Mouse (Mus musculus): ENCODE measurements around the gene Carf. TPM values are rescaled to one million over a fixed set of nuclear protein-coding genes. Genes with fewer than 3 reads are reported as not detected.
"Not testable (repeated sequence)": the region's sequence is repeated elsewhere in the genome, so short reads cannot be mapped to it uniquely, and the experiment has no call there.

Gene Carf
- polyA plus RNA-seq, 1 experiment from 2014 or later = 5.1 TPM

- DNase-seq (ENCODE audit: low spot score) (no peak), ATAC-seq (replicated peaks; ENCODE audit: insufficient number of reproducible peaks, low FRiP score, low TSS enrichment, low read depth) (no peak)
- no peak overlapping the region for H3K4me3 ChIP-seq (ENCODE audit: low read depth, low read length)
- no peak overlapping the region for H3K9ac ChIP-seq (replicated peaks; ENCODE audit: low read length)
- no peak overlapping the region for H3K27ac ChIP-seq (replicated peaks; ENCODE audit: low read depth, low read length)
- 88% methylated on average over 3 of the region's 3 CpGs for WGBS
- H3K9me3 ChIP-seq (replicated peaks; ENCODE audit: control insufficient read depth, low read length) = no peaks in the 10 kb centered on the region
- no peaks in the 10 kb centered on the region for H3K4me1 ChIP-seq (ENCODE audit: control insufficient read depth, insufficient read depth, low read length)
- no peaks in the 10 kb centered on the region for H3K27me3 ChIP-seq (ENCODE audit: control insufficient read depth, insufficient read depth, low read length)
- no peak overlapping the region for H3K4me2 ChIP-seq (ENCODE audit: low read depth, low read length)
- no peaks in the 10 kb centered on the region for H3K36me3 ChIP-seq (replicated peaks; ENCODE audit: control insufficient read depth, insufficient read depth, low read depth, low read length)
These were observed 65.6 kb downstream of the Carf start for GRCm38 (mm10) chr1:60163676-60164075.

GRCm38 (mm10) chr1:60169626-60170025 lies 71.6 kb downstream of the Carf start:
- no peak for DNase-seq (ENCODE audit: low spot score)
- WGBS = 86% methylated on average over 2 of the region's 2 CpGs

GRCm38 (mm10) chr1:60170251-60170650 lies 72.2 kb downstream of the Carf start:
- no peak for ATAC-seq (replicated peaks; ENCODE audit: insufficient number of reproducible peaks, low FRiP score, low TSS enrichment, low read depth)
- 80% methylated on average over 2 of the region's 2 CpGs for WGBS

More at GRCm38 (mm10) chr1:60169626-60170025, 71.6 kb downstream of the Carf start:
- no peak for ATAC-seq (replicated peaks; ENCODE audit: insufficient number of reproducible peaks, low FRiP score, low TSS enrichment, low read depth)
- H3K4me1 ChIP-seq (ENCODE audit: control insufficient read depth, insufficient read depth, low read length) = no peaks in the 10 kb centered on the region
- H3K27ac ChIP-seq (replicated peaks; ENCODE audit: low read depth, low read length) = no peak overlapping the region
- no peaks in the 10 kb centered on the region for H3K27me3 ChIP-seq (ENCODE audit: control insufficient read depth, insufficient read depth, low read length)
- no peaks in the 10 kb centered on the region for H3K9me3 ChIP-seq (replicated peaks; ENCODE audit: control insufficient read depth, low read length)
- no peaks in the 10 kb centered on the region for H3K36me3 ChIP-seq (replicated peaks; ENCODE audit: control insufficient read depth, insufficient read depth, low read depth, low read length)
- H3K4me3 ChIP-seq (ENCODE audit: low read depth, low read length) = no peak overlapping the region
- no peak overlapping the region for H3K4me2 ChIP-seq (ENCODE audit: low read depth, low read length)
- no peak overlapping the region for H3K9ac ChIP-seq (replicated peaks; ENCODE audit: low read length)

GRCm38 (mm10) chr1:60173119-60173518 lies 75.1 kb downstream of the Carf start:
- no peak overlapping the region for H3K27ac ChIP-seq (replicated peaks; ENCODE audit: low read depth, low read length)
- ATAC-seq (replicated peaks; ENCODE audit: insufficient number of reproducible peaks, low FRiP score, low TSS enrichment, low read depth) (no peak), DNase-seq (ENCODE audit: low spot score) (no peak)
- no peak overlapping the region for H3K4me3 ChIP-seq (ENCODE audit: low read depth, low read length)
- no peak overlapping the region for H3K9ac ChIP-seq (replicated peaks; ENCODE audit: low read length)
- H3K27me3 ChIP-seq (ENCODE audit: control insufficient read depth, insufficient read depth, low read length) = no peaks in the 10 kb centered on the region
- H3K36me3 ChIP-seq (replicated peaks; ENCODE audit: control insufficient read depth, insufficient read depth, low read depth, low read length) = no peaks in the 10 kb centered on the region
- no peaks in the 10 kb centered on the region for H3K4me1 ChIP-seq (ENCODE audit: control insufficient read depth, insufficient read depth, low read length)
- no peaks in the 10 kb centered on the region for H3K9me3 ChIP-seq (replicated peaks; ENCODE audit: control insufficient read depth, low read length)
- 82% methylated on average over 3 of the region's 3 CpGs for WGBS
- no peak overlapping the region for H3K4me2 ChIP-seq (ENCODE audit: low read depth, low read length)

More at GRCm38 (mm10) chr1:60170251-60170650, 72.2 kb downstream of the Carf start:
- no peak for DNase-seq (ENCODE audit: low spot score)
- Histone ChIP-seq H3K4me2 (ENCODE audit: low read depth, low read length) (no peak overlapping the region), H3K36me3 (replicated peaks; ENCODE audit: control insufficient read depth, insufficient read depth, low read depth, low read length) (no peaks in the 10 kb centered on the region), H3K4me1 (ENCODE audit: control insufficient read depth, insufficient read depth, low read length) (no peaks in the 10 kb centered on the region), H3K27ac (replicated peaks; ENCODE audit: low read depth, low read length) (no peak overlapping the region), H3K9me3 (replicated peaks; ENCODE audit: control insufficient read depth, low read length) (no peaks in the 10 kb centered on the region), H3K9ac (replicated peaks; ENCODE audit: low read length) (no peak overlapping the region), H3K4me3 (ENCODE audit: low read depth, low read length) (no peak overlapping the region), H3K27me3 (ENCODE audit: control insufficient read depth, insufficient read depth, low read length) (no peaks in the 10 kb centered on the region)

- not testable (repeated sequence) for H3K36me3 ChIP-seq (replicated peaks; ENCODE audit: control insufficient read depth, insufficient read depth, low read depth, low read length); H3K27ac ChIP-seq (replicated peaks; ENCODE audit: low read depth, low read length); H3K4me2 ChIP-seq (ENCODE audit: low read depth, low read length); H3K4me3 ChIP-seq (ENCODE audit: low read depth, low read length); H3K9me3 ChIP-seq (replicated peaks; ENCODE audit: control insufficient read depth, low read length); H3K4me1 ChIP-seq (ENCODE audit: control insufficient read depth, insufficient read depth, low read length); H3K9ac ChIP-seq (replicated peaks; ENCODE audit: low read length); ATAC-seq (replicated peaks; ENCODE audit: insufficient number of reproducible peaks, low FRiP score, low TSS enrichment, low read depth); DNase-seq (ENCODE audit: low spot score); H3K27me3 ChIP-seq (ENCODE audit: control insufficient read depth, insufficient read depth, low read length)
- WGBS = 77% methylated on average over 1 of the region's 1 CpGs
These were observed 79.8 kb downstream of the Carf start for GRCm38 (mm10) chr1:60177814-60178213.

- Histone ChIP-seq H3K9me3 (replicated peaks; ENCODE audit: control insufficient read depth, low read length) (no peaks in the 10 kb centered on the region), H3K9ac (replicated peaks; ENCODE audit: low read length) (0 out of 2 replicates have a peak overlapping the region, but pooled peaks have one; percentile 19), H3K27ac (replicated peaks; ENCODE audit: low read depth, low read length) (no peak overlapping the region), H3K27me3 (ENCODE audit: control insufficient read depth, insufficient read depth, low read length) (no peaks in the 10 kb centered on the region), H3K4me2 (ENCODE audit: low read depth, low read length) (peak overlapping the region; percentile 19; the same call in 1 of the 2 replicates), H3K36me3 (replicated peaks; ENCODE audit: control insufficient read depth, insufficient read depth, low read depth, low read length) (no peaks in the 10 kb centered on the region), H3K4me1 (ENCODE audit: control insufficient read depth, insufficient read depth, low read length) (no peaks in the 10 kb centered on the region), H3K4me3 (ENCODE audit: low read depth, low read length) (peak overlapping the region; percentile 73)
- WGBS = 24% methylated on average over 4 of the region's 4 CpGs
- peak; percentile 6 for DNase-seq (ENCODE audit: low spot score)
- no peak for ATAC-seq (replicated peaks; ENCODE audit: insufficient number of reproducible peaks, low FRiP score, low TSS enrichment, low read depth)
These were observed 81.3 kb downstream of the Carf start for GRCm38 (mm10) chr1:60179376-60179775.

GRCm38 (mm10) chr1:60179932-60180783 lies 82.1 kb downstream of the Carf start, which contains the start of gene Nbeal1:
Gene Nbeal1, plus strand, starts transcription at chr1:60180599.
- no peaks in the 10 kb centered on the region for H3K9me3 ChIP-seq (replicated peaks; ENCODE audit: control insufficient read depth, low read length)
- H3K36me3 ChIP-seq (replicated peaks; ENCODE audit: control insufficient read depth, insufficient read depth, low read depth, low read length) = no peaks in the 10 kb centered on the region
- DNase-seq (ENCODE audit: low spot score) (peak; percentile 98), ATAC-seq (replicated peaks; ENCODE audit: insufficient number of reproducible peaks, low FRiP score, low TSS enrichment, low read depth) (peak; percentile 99)
- no peaks in the 10 kb centered on the region for H3K4me1 ChIP-seq (ENCODE audit: control insufficient read depth, insufficient read depth, low read length)
- H3K4me3 ChIP-seq (ENCODE audit: low read depth, low read length) = peak within 1 kb of the TSS; percentile 73
- H3K27me3 ChIP-seq (ENCODE audit: control insufficient read depth, insufficient read depth, low read length) = no peaks in the 10 kb centered on the region
- WGBS = under 1% methylated on average over 46 of the region's 74 CpGs
- peak within 1 kb of the TSS; percentile 86 for H3K27ac ChIP-seq (replicated peaks; ENCODE audit: low read depth, low read length)
- H3K4me2 ChIP-seq (ENCODE audit: low read depth, low read length) = peak within 1 kb of the TSS; percentile 59
- peak within 1 kb of the TSS; percentile 83 for H3K9ac ChIP-seq (replicated peaks; ENCODE audit: low read length)

- peak; percentile 74 for DNase-seq (ENCODE audit: low spot score)
- H3K4me2 ChIP-seq (ENCODE audit: low read depth, low read length) = peak overlapping the region; percentile 59
- ATAC-seq (replicated peaks; ENCODE audit: insufficient number of reproducible peaks, low FRiP score, low TSS enrichment, low read depth) = peak; percentile 91
These were observed 82.8 kb downstream of the Carf start for GRCm38 (mm10) chr1:60180784-60181221.

More at GRCm38 (mm10) chr1:60180784-60181221, 82.8 kb downstream of the Carf start:
- Histone ChIP-seq H3K36me3 (replicated peaks; ENCODE audit: control insufficient read depth, insufficient read depth, low read depth, low read length) (no peaks in the 10 kb centered on the region), H3K27me3 (ENCODE audit: control insufficient read depth, insufficient read depth, low read length) (no peaks in the 10 kb centered on the region), H3K9ac (replicated peaks; ENCODE audit: low read length) (peak overlapping the region; percentile 83), H3K9me3 (replicated peaks; ENCODE audit: control insufficient read depth, low read length) (no peaks in the 10 kb centered on the region), H3K4me3 (ENCODE audit: low read depth, low read length) (peak overlapping the region; percentile 73), H3K27ac (replicated peaks; ENCODE audit: low read depth, low read length) (peak overlapping the region; percentile 86), H3K4me1 (ENCODE audit: control insufficient read depth, insufficient read depth, low read length) (no peaks in the 10 kb centered on the region)
- under 1% methylated on average over 30 of the region's 30 CpGs for WGBS
